Mouse (Mus musculus) heart, adult 2 months (tissue): ENCODE data around the gene Rela.

Experiments
- CTCF ChIP-seq: fragments of 200-600 bp; IDR thresholded peaks from 2 replicates; pipeline ENCODE4 v1.8.1; 2022; ENCODE audit warnings: antibody characterized with exemption, mild to moderate bottlenecking, moderate library complexity
- EP300 ChIP-seq: fragments of 200-500 bp; IDR thresholded peaks from 2 replicates; pipeline ENCODE4 v1.6.1; 2011; ENCODE audit warnings: low read depth, low read length, control low read depth; ENCODE audit not compliant: insufficient read depth
- POLR2A ChIP-seq: fragments of 200-500 bp; IDR thresholded peaks from 2 replicates; pipeline ENCODE4 v1.6.1; 2011; ENCODE audit warnings: mild to moderate bottlenecking, low read depth, low read length, control low read depth; ENCODE audit not compliant: insufficient read depth

- TF ChIP-seq CTCF = no peak
- TF ChIP-seq POLR2A = no peak
- TF ChIP-seq EP300 = no peak
Observed at GRCm38 (mm10) chr19:5605126-5605525, 32.2 kb upstream of the Rela start.
